Mouse (Mus musculus) embryonic facial prominence, embryonic 14.5 days (tissue): ENCODE results near the gene Fam192a. TPM values are rescaled to one million over a fixed set of nuclear protein-coding genes. Genes with fewer than 3 reads are reported as not detected.

Experiments used
- ATAC-seq: fragments of 200-750 bp; cut with Nextera tagmentation; 2 replicates; pipeline ENCODE4 v1.8.0; 2017; ENCODE audit warnings: low read depth, moderate number of reproducible peaks, moderate TSS enrichment
- DNase-seq: peaks from one replicate; pipeline ENCODE4 v3.0.0-alpha.2; 2015; ENCODE audit warnings: low spot score
- H3K27ac ChIP-seq: fragments of 300-500 bp; sonication (generic); replicated peaks from 2 replicates; pipeline ENCODE4 v1.5.1; 2014; ENCODE audit warnings: low read depth, mild to moderate bottlenecking, low read length, moderate library complexity
- H3K27me3 ChIP-seq: fragments of 300-500 bp; sonication (generic); replicated peaks from 2 replicates; pipeline ENCODE4 v1.6.1; 2014; ENCODE audit warnings: low read length; ENCODE audit not compliant: control insufficient read depth, insufficient read depth
- H3K36me3 ChIP-seq: fragments of 300-500 bp; sonication (generic); 2 replicates; pipeline ENCODE4 v1.6.1; 2014; ENCODE audit warnings: low read length, mixed read lengths; ENCODE audit not compliant: control insufficient read depth, insufficient read depth
- H3K4me1 ChIP-seq: fragments of 300-500 bp; sonication (generic); 2 replicates; pipeline ENCODE4 v1.6.1; 2014; ENCODE audit warnings: antibody characterized with exemption, low read length; ENCODE audit not compliant: control insufficient read depth, insufficient read depth
- H3K4me2 ChIP-seq: fragments of 300-500 bp; sonication (generic); 2 replicates; pipeline ENCODE4 v1.6.1; 2014; ENCODE audit warnings: low read depth, mild to moderate bottlenecking, low read length, moderate library complexity, mixed read lengths
- H3K4me3 ChIP-seq: fragments of 300-500 bp; sonication (generic); 2 replicates; pipeline ENCODE4 v1.5.1; 2014; ENCODE audit warnings: low read depth, mild to moderate bottlenecking, low read length
- H3K9ac ChIP-seq: fragments of 300-500 bp; sonication (generic); 2 replicates; pipeline ENCODE4 v1.6.1; 2014; ENCODE audit warnings: low read depth, mild to moderate bottlenecking, low read length, moderate library complexity, mixed read lengths
- H3K9me3 ChIP-seq: fragments of 300-500 bp; sonication (generic); 2 replicates; pipeline ENCODE4 v1.6.1; 2016; ENCODE audit warnings: low read length; ENCODE audit not compliant: control insufficient read depth
- WGBS: fragments of 180-500 bp; shearing (Covaris S2); extraction: QIAGEN DNeasy Blood & Tissue Kit; methylation state at CpG from one replicate; pipeline ENCODE4 v1.1.7; 2014; 5-methylcytosine and 5-hydroxymethylcytosine counted together
- polyA plus RNA-seq: library from polyadenylated mRNA; unstranded; fragments of >200 nt; fragmentation: Nextera tagmentation; extraction: Ambion mirVana; gene quantifications from 2 replicates; pipeline ENCODE4 v1.2.1, GENCODE M21; 2014

Gene Fam192a
- polyA plus RNA-seq, 1 experiment from 2014 or later: 48.7 TPM

DNA sequence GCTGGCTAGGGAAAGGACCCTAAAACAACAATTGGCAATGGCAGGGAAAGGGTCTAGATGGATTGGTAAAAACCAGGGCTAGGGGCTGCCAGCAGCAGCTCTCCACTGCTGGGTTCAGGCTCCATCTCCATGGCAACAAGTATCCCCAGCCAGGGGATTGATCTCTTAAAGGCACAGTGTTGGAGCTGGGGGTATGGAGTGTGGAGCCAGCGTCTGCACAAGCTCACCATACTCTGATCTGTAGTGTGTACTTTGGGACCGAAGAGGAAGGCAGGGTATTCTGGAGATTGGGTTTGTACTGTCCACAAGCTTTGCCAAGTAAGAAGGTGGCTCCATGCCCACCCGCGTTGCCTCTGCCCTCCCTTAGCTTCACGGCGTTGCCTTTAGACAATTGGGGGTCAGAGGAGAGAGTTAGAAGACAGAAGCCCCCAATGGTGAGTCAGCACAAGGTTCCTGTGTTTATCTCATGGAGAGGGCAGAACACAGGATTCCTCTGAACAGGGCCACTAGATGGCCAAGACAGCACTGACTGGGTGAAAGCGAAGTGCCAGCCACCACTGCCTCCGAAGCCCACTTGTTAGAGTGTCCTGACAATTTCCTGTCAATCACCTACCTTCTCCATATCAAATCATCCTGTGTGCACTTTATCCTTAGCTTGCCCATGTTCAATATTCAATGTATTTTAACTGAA lies 34.5 kb downstream of the Fam192a start:
- Histone ChIP-seq H3K4me1 (0 out of 2 replicates have a peak, but pooled peaks cover 5% of the 10 kb centered on the region), H3K27me3 (no peaks in the 10 kb centered on the region), H3K4me2 (no peak overlapping the region), H3K36me3 (peaks cover 7% of the 10 kb centered on the region; the same call in 1 of the 2 replicates), H3K9ac (no peak overlapping the region), H3K27ac (no peak overlapping the region), H3K9me3 (no peaks in the 10 kb centered on the region), H3K4me3 (no peak overlapping the region)
- WGBS: 67% methylated on average over 8 of the region's 8 CpGs
- DNase-seq (no peak), ATAC-seq (peak; percentile 68; the same call in 1 of the 2 replicates)

DNA sequence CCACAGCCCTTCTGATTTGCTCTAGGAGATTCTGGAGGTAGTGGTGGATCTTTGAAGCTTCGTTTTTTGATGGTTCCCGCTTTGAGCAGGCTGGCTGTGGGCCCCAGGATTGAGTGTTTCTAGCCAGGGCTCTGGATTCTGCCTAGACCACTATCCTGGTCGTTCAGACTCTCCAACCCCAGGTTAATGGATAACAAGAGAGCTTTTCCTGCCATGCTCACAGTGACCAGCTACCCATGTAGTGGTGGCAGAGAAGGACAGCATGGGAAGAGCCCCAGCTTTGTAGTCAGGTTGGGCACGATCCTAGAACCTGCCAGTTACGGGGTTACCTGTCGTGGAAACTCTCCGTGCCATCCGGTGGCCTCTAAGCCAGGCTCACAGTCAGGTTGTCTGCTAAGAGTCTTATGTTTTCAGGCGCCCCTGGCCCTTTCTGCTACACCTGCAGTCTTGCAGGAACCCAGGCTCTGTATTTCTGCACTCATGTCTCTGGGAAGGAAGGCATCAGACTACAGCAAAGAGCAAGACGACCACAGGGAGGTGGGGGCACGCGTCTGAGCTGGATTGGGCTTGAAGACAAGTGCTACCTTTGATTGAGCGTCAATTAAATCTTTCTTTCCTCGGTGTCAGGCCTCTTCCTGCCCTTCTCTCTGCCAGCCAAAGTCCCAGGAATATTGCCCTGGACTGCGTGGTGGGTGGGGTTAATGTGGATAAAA lies 35.2 kb downstream of the Fam192a start:
- Histone ChIP-seq H3K9ac (no peak overlapping the region), H3K27ac (no peak overlapping the region), H3K4me3 (no peak overlapping the region), H3K9me3 (no peaks in the 10 kb centered on the region), H3K36me3 (peaks cover 7% of the 10 kb centered on the region; the same call in 1 of the 2 replicates), H3K4me2 (no peak overlapping the region), H3K27me3 (no peaks in the 10 kb centered on the region), H3K4me1 (0 out of 2 replicates have a peak, but pooled peaks cover 5% of the 10 kb centered on the region)
- DNase-seq (no peak), ATAC-seq (no peak)
- WGBS: 67% methylated on average over 15 of the region's 15 CpGs

DNA sequence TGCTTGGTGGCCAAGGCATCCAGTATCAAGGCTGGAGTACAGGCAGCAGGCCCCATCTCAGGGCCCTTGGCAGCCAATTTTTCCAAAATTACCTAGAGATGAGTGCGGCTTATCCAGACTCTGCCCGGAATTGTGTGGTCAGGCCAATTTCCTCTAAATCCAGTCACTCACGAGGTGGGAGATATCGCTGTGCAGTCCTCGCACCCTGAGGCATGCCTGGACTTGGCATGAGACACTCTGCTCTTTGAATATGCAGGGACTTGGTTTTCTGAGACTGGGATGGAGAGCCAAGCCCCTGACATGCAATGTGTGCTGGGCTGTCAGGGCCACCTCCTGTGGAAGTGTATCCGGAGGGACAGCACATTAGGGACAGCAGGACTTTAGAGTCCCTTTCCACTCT lies 35.8 kb downstream of the Fam192a start:
- Histone ChIP-seq H3K4me2 (no peak overlapping the region), H3K27ac (no peak overlapping the region), H3K36me3 (peaks cover 1% of the 10 kb centered on the region; the same call in 1 of the 2 replicates), H3K27me3 (no peaks in the 10 kb centered on the region), H3K4me1 (0 out of 2 replicates have a peak, but pooled peaks cover 5% of the 10 kb centered on the region), H3K9me3 (no peaks in the 10 kb centered on the region), H3K9ac (no peak overlapping the region), H3K4me3 (no peak overlapping the region)
- 72% methylated on average over 6 of the region's 6 CpGs for WGBS
- DNase-seq: no peak
- ATAC-seq: no peak

DNA sequence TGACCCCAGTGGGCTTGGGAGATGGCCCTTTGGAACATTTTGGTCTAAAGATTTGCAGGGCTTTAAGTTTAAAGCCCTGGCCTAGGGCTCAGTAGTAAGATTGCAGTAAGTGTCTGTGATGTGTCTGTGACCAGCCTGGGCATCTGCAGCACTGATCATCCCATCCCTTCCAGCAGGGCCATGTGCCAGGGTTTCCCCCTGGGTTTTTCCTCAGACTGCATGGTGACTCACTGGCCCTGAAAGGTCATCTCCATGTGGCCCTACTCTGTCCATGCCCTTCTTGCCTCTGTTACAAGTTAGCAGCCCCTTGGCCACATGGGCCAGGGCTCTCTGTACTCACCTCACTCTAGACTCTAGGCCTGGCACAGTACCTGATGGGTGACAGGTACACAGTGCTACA lies 37.4 kb downstream of the Fam192a start:
- ATAC-seq (no peak), DNase-seq (no peak)
- Histone ChIP-seq H3K9me3 (no peaks in the 10 kb centered on the region), H3K4me1 (0 out of 2 replicates have a peak, but pooled peaks cover 5% of the 10 kb centered on the region), H3K4me2 (no peak overlapping the region), H3K27ac (no peak overlapping the region), H3K27me3 (no peaks in the 10 kb centered on the region), H3K9ac (no peak overlapping the region), H3K36me3 (no peaks in the 10 kb centered on the region), H3K4me3 (no peak overlapping the region)

DNA sequence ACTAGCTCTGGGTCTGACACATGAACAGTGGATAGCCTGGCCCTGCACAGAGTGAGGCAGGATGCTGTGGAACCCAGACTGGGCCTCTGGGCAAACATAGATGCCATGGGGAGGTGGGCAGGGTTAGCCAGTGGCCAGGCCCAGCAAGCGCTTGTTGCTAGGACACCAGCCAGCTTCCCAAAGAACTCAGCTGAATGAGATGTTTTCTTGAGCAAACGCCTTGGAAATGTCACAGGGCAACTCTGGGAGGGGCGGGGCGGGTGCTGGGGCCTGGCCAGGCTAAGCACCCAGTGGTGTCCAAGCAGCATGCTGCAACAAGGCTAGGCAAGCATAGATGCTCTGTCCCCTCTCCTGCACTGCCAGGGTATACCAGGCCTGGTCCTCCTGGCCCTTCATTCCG lies 40.5 kb downstream of the Fam192a start:
- 80% methylated on average over 2 of the region's 5 CpGs for WGBS
- Histone ChIP-seq H3K27me3 (no peaks in the 10 kb centered on the region), H3K9ac (no peak overlapping the region), H3K4me3 (no peak overlapping the region), H3K27ac (no peak overlapping the region), H3K9me3 (no peaks in the 10 kb centered on the region), H3K36me3 (no peaks in the 10 kb centered on the region), H3K4me1 (no peaks in the 10 kb centered on the region), H3K4me2 (no peak overlapping the region)
- DNase-seq (no peak), ATAC-seq (no peak)

DNA sequence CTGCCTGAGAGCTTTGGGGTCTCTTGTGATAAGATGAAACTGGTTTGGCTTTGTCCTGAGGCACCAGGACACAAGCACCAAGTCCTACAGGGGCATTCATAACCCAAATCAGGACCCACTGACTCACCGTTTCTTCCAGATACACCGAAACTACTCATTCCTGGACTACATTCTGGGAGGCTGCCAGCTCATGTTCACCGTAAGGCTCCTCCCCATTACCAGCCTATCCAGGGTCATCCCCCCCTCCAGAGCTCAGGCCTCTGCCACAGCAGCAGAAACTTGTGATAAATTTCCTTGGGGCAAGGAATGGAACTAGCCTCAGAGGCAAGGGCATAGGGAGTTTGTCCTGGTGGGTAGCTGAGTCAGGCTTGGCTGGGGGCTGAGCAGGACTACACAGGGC lies 44.5 kb downstream of the Fam192a start:
- Histone ChIP-seq H3K9me3 (no peaks in the 10 kb centered on the region), H3K36me3 (no peaks in the 10 kb centered on the region), H3K27ac (no peak overlapping the region), H3K4me3 (no peak overlapping the region), H3K9ac (no peak overlapping the region), H3K4me1 (no peaks in the 10 kb centered on the region), H3K27me3 (no peaks in the 10 kb centered on the region), H3K4me2 (no peak overlapping the region)
- WGBS: 68% methylated on average over 3 of the region's 3 CpGs
- DNase-seq: no peak
- ATAC-seq: no peak

DNA sequence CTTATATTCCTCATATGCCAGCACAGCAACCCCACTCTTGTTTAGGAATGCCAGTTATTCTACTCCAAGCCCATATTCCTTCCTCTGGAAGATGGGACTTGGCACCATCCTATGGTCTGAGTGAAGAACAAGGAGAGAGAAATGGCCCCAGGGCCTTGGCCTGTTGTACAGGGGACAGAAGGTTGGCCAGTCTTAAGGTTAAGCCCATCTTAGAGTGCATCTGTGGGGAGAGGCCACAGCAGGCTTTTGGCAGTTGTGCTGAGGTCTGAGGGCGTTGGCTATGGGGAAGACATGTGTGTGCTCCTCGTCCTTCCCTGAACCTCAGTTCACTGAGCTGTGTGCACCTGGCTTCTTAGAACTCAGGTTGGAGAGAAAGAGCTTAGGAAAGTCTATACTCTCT lies 49.1 kb downstream of the Fam192a start:
- Histone ChIP-seq H3K4me2 (no peak overlapping the region), H3K4me1 (no peaks in the 10 kb centered on the region), H3K27me3 (no peaks in the 10 kb centered on the region), H3K9me3 (no peaks in the 10 kb centered on the region), H3K9ac (no peak overlapping the region), H3K36me3 (no peaks in the 10 kb centered on the region), H3K4me3 (no peak overlapping the region), H3K27ac (no peak overlapping the region)
- ATAC-seq: no peak
- DNase-seq: no peak
- WGBS: 83% methylated on average over 2 of the region's 2 CpGs

DNA sequence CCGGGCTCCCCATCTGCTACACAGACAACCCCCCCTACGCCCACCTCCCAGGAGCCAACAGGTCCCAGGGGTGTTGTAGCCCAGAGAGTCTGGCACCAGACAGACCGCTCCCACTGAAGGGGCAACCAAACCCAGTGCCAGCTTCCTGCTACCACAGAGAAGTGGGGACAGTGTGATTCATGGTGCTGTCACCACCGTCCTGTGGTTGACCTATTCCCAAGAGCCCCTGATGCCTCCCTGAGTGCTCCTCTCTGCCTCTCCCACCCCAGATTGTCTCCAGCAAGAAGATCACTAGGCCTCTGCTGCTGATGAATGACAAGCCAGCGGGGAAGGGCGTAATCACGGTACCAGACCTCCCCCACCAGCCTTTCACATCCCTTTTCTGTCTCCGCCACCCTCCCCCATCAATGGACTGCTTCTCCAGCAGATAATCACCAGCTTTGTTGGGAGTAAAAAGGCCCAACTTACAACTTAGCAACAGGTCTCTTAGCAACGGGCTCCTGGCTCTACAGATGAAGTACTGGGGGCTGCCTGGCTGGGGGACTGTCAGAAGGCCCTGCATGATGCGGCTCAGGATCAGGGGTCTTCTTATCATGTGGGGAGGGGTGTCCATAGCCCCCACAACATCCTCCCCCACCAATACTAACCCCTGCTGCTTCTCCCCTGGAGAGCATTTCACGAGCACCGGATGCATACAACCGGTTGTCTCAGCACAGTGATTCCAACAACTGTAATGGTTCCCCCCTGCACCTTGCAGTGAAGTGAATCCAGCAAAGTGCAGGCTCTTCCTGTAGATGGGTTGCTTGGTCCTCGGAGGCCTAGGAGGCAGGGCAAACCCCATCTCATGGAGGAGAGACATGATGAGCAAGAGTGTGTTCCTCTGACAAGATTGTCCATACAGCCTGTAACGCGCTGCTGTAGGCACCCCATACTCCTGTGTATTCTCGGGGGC lies 50.0 kb downstream of the Fam192a start:
- Histone ChIP-seq H3K27ac (no peak overlapping the region), H3K9me3 (no peaks in the 10 kb centered on the region), H3K9ac (no peak overlapping the region), H3K4me1 (no peaks in the 10 kb centered on the region), H3K27me3 (no peaks in the 10 kb centered on the region), H3K4me2 (no peak overlapping the region), H3K36me3 (no peaks in the 10 kb centered on the region), H3K4me3 (no peak overlapping the region)
- peak; percentile 56; the same call in 1 of the 2 replicates for ATAC-seq
- 54% methylated on average over 17 of the region's 17 CpGs for WGBS
- peak; percentile 74 for DNase-seq
